Mouse (Mus musculus): ENCODE data around the gene P3h2. TPM values are rescaled to one million over a fixed set of nuclear protein-coding genes. Genes with fewer than 3 reads are reported as not detected.

Gene P3h2
- polyA plus RNA-seq, 1 experiment from 2014 or later: 4.6 TPM

DNA sequence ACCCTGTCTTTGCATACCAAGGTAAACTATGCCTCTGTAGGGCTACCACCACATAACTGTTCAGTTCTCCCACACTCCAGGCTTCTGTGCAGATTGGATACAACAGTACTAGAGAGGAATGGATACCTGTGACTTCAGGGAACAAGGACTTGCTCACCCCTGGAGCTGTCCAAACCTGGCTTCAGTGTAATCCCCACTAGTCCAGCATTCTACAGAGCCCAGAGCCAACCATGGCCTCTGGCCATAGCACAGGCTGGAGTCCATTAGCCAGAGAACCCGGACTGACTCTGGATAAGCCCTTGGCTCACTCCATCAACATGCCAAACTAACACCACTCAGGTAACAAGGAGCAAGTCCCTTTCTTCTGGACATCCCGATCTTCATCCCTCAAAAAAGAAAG lies 2.7 kb downstream of the P3h2 start:
- WGBS: 85% methylated on average over 2 of the region's 2 CpGs
- Histone ChIP-seq H3K27me3 (ENCODE audit: control insufficient read depth, insufficient read depth, low read length) (peaks cover 2% of the 10 kb centered on the region; the same call in 1 of the 2 replicates), H3K4me1 (ENCODE audit: control insufficient read depth, insufficient read depth, low read length) (peaks cover 7% of the 10 kb centered on the region), H3K9me3 (ENCODE audit: control insufficient read depth, low read length) (no peaks in the 10 kb centered on the region), H3K4me3 (ENCODE audit: low read depth, low read length) (no peak overlapping the region), H3K27ac (ENCODE audit: low read depth, low read length) (no peak overlapping the region), H3K4me2 (ENCODE audit: low read depth) (no peak overlapping the region), H3K9ac (ENCODE audit: low read length) (no peak overlapping the region), H3K36me3 (ENCODE audit: control insufficient read depth, insufficient read depth, low read length) (no peaks in the 10 kb centered on the region)
- DNase-seq (ENCODE audit: low spot score): no peak
- no peak for ATAC-seq (ENCODE audit: insufficient read depth, low FRiP score, low TSS enrichment)

DNA sequence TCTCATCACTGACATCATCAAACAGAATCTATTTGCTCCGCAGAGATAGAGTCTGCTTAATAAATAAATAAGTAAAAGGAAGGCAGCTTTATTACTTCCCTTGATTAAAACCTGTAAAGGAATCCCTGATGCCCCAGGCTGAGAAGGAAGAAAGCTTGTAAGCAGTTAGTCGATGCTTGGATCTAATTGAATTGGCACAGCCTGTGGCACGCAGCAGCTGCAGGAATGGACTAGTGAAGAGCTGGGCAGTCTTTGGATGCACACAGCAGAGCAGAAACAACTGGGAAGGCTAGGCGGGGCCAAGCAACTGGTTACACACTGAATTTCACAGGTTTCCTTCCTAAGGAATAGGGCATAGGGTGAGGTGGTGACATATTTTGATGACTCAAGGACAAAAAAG lies 5.4 kb downstream of the P3h2 start:
- 65% methylated on average over 4 of the region's 4 CpGs for WGBS
- DNase-seq (ENCODE audit: low spot score): no peak
- H3K4me2 ChIP-seq (ENCODE audit: low read depth): no peak overlapping the region
- H3K27me3 ChIP-seq (ENCODE audit: control insufficient read depth, insufficient read depth, low read length): peaks cover 2% of the 10 kb centered on the region; the same call in 1 of the 2 replicates
- no peak overlapping the region for H3K9ac ChIP-seq (ENCODE audit: low read length)
- H3K4me3 ChIP-seq (ENCODE audit: low read depth, low read length): no peak overlapping the region
- no peak overlapping the region for H3K27ac ChIP-seq (ENCODE audit: low read depth, low read length)
- H3K36me3 ChIP-seq (ENCODE audit: control insufficient read depth, insufficient read depth, low read length): no peaks in the 10 kb centered on the region
- H3K4me1 ChIP-seq (ENCODE audit: control insufficient read depth, insufficient read depth, low read length): no peaks in the 10 kb centered on the region
- ATAC-seq (ENCODE audit: insufficient read depth, low FRiP score, low TSS enrichment): no peak
- H3K9me3 ChIP-seq (ENCODE audit: control insufficient read depth, low read length): no peaks in the 10 kb centered on the region

DNA sequence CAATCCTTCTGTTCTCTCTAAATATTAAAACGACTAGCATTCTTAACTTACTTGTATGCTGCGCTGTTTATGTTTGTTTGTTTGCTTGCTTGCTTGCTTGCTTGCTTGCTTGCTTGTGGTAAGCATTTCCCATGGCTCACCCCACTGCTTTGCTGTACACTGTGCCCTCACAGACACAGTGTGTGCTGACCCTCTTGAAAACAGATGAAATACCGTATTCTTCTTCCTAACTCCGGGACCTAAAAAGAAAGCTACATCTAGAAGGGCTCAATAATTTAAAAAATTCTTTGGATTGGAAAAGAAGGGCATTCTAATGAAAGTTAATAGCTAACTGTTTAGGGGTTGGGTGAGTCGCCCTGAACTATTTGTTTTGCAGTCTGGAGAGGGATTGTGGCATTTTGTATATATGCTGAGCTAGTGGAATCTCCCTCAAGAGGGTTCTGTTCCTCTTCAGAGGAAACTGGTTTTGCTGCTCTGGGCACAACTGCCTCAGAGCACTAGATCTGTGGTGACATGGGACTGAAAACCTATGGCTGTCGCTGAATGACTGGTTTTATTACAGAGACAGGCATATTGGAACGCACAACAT lies 9.8 kb downstream of the P3h2 start:
- no peak overlapping the region for H3K9ac ChIP-seq (ENCODE audit: low read length)
- H3K4me3 ChIP-seq (ENCODE audit: low read depth, low read length): no peak overlapping the region
- WGBS: 82% methylated on average over 7 of the region's 7 CpGs
- H3K4me1 ChIP-seq (ENCODE audit: control insufficient read depth, insufficient read depth, low read length): no peaks in the 10 kb centered on the region
- H3K4me2 ChIP-seq (ENCODE audit: low read depth): no peak overlapping the region
- no peak overlapping the region for H3K27ac ChIP-seq (ENCODE audit: low read depth, low read length)
- H3K9me3 ChIP-seq (ENCODE audit: control insufficient read depth, low read length): no peaks in the 10 kb centered on the region
- H3K36me3 ChIP-seq (ENCODE audit: control insufficient read depth, insufficient read depth, low read length): no peaks in the 10 kb centered on the region
- no peak for DNase-seq (ENCODE audit: low spot score)
- H3K27me3 ChIP-seq (ENCODE audit: control insufficient read depth, insufficient read depth, low read length): no peaks in the 10 kb centered on the region
- ATAC-seq (ENCODE audit: insufficient read depth, low FRiP score, low TSS enrichment): no peak

DNA sequence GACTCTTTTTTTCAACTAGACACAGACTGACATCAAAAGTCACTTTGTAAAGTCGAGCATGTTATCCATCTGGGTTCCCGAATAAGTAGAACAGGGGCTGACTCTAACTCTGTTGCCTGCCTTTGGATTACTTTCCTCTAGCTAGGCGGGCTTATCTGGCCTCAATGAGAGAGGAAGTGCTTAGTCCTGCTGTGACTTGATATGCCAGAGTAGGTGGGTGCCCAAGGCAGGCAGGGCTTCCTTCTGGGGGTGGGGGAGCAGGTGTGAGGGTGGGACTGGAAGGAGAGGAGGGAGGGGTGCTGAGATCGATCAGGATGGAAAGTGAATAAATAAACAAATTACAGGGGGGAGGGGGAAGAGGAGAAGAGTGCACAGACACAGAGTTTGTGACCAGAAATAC lies 11.7 kb downstream of the P3h2 start:
- 72% methylated on average over 4 of the region's 4 CpGs for WGBS
- no peak overlapping the region for H3K27ac ChIP-seq (ENCODE audit: low read depth, low read length)
- DNase-seq (ENCODE audit: low spot score): no peak
- no peak for ATAC-seq (ENCODE audit: insufficient read depth, low FRiP score, low TSS enrichment)
- H3K9ac ChIP-seq (ENCODE audit: low read length): no peak overlapping the region
- H3K4me3 ChIP-seq (ENCODE audit: low read depth, low read length): no peak overlapping the region
- no peak overlapping the region for H3K4me2 ChIP-seq (ENCODE audit: low read depth)
- no peaks in the 10 kb centered on the region for H3K27me3 ChIP-seq (ENCODE audit: control insufficient read depth, insufficient read depth, low read length)
- no peaks in the 10 kb centered on the region for H3K9me3 ChIP-seq (ENCODE audit: control insufficient read depth, low read length)
- H3K4me1 ChIP-seq (ENCODE audit: control insufficient read depth, insufficient read depth, low read length): no peaks in the 10 kb centered on the region
- no peaks in the 10 kb centered on the region for H3K36me3 ChIP-seq (ENCODE audit: control insufficient read depth, insufficient read depth, low read length)

DNA sequence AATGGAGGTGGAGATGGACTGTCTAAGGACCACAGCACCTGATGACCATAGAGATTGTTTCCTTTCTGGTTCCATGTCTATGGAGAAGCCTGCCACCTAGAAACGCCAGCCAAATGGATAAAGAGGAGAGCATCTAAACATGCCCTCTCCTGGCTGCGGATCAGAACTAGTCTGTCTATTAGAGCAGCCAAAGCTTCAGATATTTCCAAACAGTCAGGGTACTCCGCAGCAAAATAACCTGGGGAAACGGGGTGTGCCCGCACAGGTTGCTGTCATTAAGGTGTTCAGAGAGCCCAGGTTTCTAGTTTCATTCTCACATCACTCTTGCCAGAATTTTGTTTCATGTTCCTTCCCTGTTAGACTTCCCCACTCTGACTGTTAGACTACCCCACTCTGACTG lies 16.6 kb downstream of the P3h2 start:
- H3K36me3 ChIP-seq (ENCODE audit: control insufficient read depth, insufficient read depth, low read length): no peaks in the 10 kb centered on the region
- WGBS: 91% methylated on average over 5 of the region's 5 CpGs
- no peaks in the 10 kb centered on the region for H3K4me1 ChIP-seq (ENCODE audit: control insufficient read depth, insufficient read depth, low read length)
- DNase-seq (ENCODE audit: low spot score) (no peak), ATAC-seq (ENCODE audit: insufficient read depth, low FRiP score, low TSS enrichment) (no peak)
- no peaks in the 10 kb centered on the region for H3K27me3 ChIP-seq (ENCODE audit: control insufficient read depth, insufficient read depth, low read length)
- H3K4me3 ChIP-seq (ENCODE audit: low read depth, low read length): no peak overlapping the region
- H3K9ac ChIP-seq (ENCODE audit: low read length): no peak overlapping the region
- no peaks in the 10 kb centered on the region for H3K9me3 ChIP-seq (ENCODE audit: control insufficient read depth, low read length)
- no peak overlapping the region for H3K27ac ChIP-seq (ENCODE audit: low read depth, low read length)
- H3K4me2 ChIP-seq (ENCODE audit: low read depth): no peak overlapping the region

DNA sequence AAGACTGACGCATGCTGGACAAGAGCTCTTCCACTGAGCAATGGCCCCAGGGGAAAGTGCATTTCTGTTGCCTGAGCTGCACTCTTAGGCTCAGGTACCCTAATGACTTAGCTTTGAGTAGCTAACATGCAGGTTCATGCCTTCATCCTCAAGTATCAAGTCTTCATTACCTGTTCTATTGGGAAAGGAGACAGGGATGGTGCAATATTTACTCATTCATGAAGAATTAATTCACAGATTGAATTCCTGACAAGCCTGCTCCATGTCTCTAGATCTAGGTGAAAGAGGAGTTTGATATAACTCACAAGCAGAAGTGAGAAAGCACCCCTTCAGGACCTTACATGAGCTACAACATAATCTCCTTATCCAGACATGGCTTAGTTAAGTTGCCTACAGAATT lies 17.3 kb downstream of the P3h2 start:
- H3K9me3 ChIP-seq (ENCODE audit: control insufficient read depth, low read length): no peaks in the 10 kb centered on the region
- H3K36me3 ChIP-seq (ENCODE audit: control insufficient read depth, insufficient read depth, low read length): no peaks in the 10 kb centered on the region
- ATAC-seq (ENCODE audit: insufficient read depth, low FRiP score, low TSS enrichment): no peak
- no peak overlapping the region for H3K9ac ChIP-seq (ENCODE audit: low read length)
- no peak overlapping the region for H3K4me2 ChIP-seq (ENCODE audit: low read depth)
- no peak overlapping the region for H3K4me3 ChIP-seq (ENCODE audit: low read depth, low read length)
- H3K4me1 ChIP-seq (ENCODE audit: control insufficient read depth, insufficient read depth, low read length): no peaks in the 10 kb centered on the region
- H3K27ac ChIP-seq (ENCODE audit: low read depth, low read length): no peak overlapping the region
- no peaks in the 10 kb centered on the region for H3K27me3 ChIP-seq (ENCODE audit: control insufficient read depth, insufficient read depth, low read length)
- 78% methylated on average over 1 of the region's 1 CpGs for WGBS
- DNase-seq (ENCODE audit: low spot score): no peak

DNA sequence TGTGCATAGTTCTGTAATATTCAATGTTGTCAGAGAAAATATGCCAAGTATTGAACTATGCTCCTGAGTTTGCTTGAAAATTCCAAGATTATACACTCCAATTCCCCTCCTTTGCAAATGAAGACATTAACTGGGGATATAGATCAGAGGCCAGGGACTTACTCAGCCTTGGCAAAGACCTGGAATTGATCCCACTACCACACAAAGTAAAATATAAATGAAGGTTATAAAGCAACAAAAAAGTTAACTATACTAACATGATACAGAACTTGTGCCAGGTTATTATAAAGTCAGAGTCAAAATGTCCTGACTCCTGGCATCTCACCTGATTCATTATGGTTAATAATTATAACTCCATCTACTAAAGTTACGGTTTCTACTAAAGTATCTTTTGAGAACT lies 18.6 kb downstream of the P3h2 start:
- ATAC-seq (ENCODE audit: insufficient read depth, low FRiP score, low TSS enrichment) (no peak), DNase-seq (ENCODE audit: low spot score) (no peak)
- 89% methylated on average over 1 of the region's 1 CpGs for WGBS
- Histone ChIP-seq H3K9ac (ENCODE audit: low read length) (no peak overlapping the region), H3K4me3 (ENCODE audit: low read depth, low read length) (no peak overlapping the region), H3K9me3 (ENCODE audit: control insufficient read depth, low read length) (no peaks in the 10 kb centered on the region), H3K36me3 (ENCODE audit: control insufficient read depth, insufficient read depth, low read length) (no peaks in the 10 kb centered on the region), H3K27ac (ENCODE audit: low read depth, low read length) (no peak overlapping the region), H3K27me3 (ENCODE audit: control insufficient read depth, insufficient read depth, low read length) (no peaks in the 10 kb centered on the region), H3K4me1 (ENCODE audit: control insufficient read depth, insufficient read depth, low read length) (no peaks in the 10 kb centered on the region), H3K4me2 (ENCODE audit: low read depth) (no peak overlapping the region)

DNA sequence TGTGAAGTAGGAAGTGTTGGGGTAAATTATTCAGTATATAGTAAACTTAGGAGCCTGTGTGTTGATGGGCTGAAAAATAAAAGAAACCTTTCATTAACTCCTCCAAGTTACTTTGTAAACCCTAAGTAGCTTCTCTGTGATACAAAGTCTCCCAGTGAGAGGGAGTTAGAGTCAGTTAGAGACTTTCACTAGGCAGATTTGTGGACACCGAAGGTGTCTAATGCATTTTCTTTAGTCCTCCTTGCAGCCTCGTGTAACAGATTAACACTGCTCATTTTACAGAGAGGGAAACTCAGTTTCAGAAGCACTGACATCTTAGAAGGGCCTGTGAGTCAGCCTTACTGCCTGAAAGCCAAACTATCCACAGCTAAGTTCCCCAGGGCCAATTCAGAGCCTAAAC lies 20.4 kb downstream of the P3h2 start:
- no peak overlapping the region for H3K4me3 ChIP-seq (ENCODE audit: low read depth, low read length)
- no peaks in the 10 kb centered on the region for H3K36me3 ChIP-seq (ENCODE audit: control insufficient read depth, insufficient read depth, low read length)
- no peaks in the 10 kb centered on the region for H3K4me1 ChIP-seq (ENCODE audit: control insufficient read depth, insufficient read depth, low read length)
- no peak for ATAC-seq (ENCODE audit: insufficient read depth, low FRiP score, low TSS enrichment)
- no peak overlapping the region for H3K9ac ChIP-seq (ENCODE audit: low read length)
- no peaks in the 10 kb centered on the region for H3K9me3 ChIP-seq (ENCODE audit: control insufficient read depth, low read length)
- H3K27me3 ChIP-seq (ENCODE audit: control insufficient read depth, insufficient read depth, low read length): no peaks in the 10 kb centered on the region
- H3K27ac ChIP-seq (ENCODE audit: low read depth, low read length): no peak overlapping the region
- H3K4me2 ChIP-seq (ENCODE audit: low read depth): no peak overlapping the region
- WGBS: 57% methylated on average over 2 of the region's 2 CpGs
- no peak for DNase-seq (ENCODE audit: low spot score)

DNA sequence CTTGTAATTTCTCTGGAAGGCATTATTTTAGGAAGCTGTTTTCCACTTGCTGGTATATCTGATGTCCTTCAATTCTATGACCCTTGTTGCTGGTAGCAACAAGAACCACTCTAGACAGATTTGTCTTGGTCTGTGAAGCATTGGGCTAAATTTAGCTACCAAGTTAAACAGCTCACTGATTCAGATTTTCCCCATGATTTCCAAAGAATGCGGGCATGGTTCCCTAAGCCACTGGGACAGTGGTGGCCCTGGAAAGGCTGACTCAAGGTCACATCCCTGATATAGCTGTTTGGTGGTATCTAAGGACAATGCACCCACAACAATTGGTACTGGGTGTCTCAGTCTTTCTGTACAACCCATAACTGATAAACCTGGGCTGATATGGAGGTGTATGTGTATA lies 22.8 kb downstream of the P3h2 start:
- no peak overlapping the region for H3K4me2 ChIP-seq (ENCODE audit: low read depth)
- DNase-seq (ENCODE audit: low spot score) (no peak), ATAC-seq (ENCODE audit: insufficient read depth, low FRiP score, low TSS enrichment) (no peak)
- no peaks in the 10 kb centered on the region for H3K27me3 ChIP-seq (ENCODE audit: control insufficient read depth, insufficient read depth, low read length)
- no peaks in the 10 kb centered on the region for H3K9me3 ChIP-seq (ENCODE audit: control insufficient read depth, low read length)
- no peak overlapping the region for H3K4me3 ChIP-seq (ENCODE audit: low read depth, low read length)
- 91% methylated on average over 1 of the region's 1 CpGs for WGBS
- peaks cover 6% of the 10 kb centered on the region for H3K4me1 ChIP-seq (ENCODE audit: control insufficient read depth, insufficient read depth, low read length)
- no peak overlapping the region for H3K9ac ChIP-seq (ENCODE audit: low read length)
- H3K27ac ChIP-seq (ENCODE audit: low read depth, low read length): no peak overlapping the region
- H3K36me3 ChIP-seq (ENCODE audit: control insufficient read depth, insufficient read depth, low read length): no peaks in the 10 kb centered on the region
